Mouse (Mus musculus): ENCODE results near the gene Defa26. TPM values are rescaled to one million over a fixed set of nuclear protein-coding genes. Genes with fewer than 3 reads are reported as not detected.
"Not testable (repeated sequence)": the region's sequence is repeated elsewhere in the genome, so short reads cannot be mapped to it uniquely, and the experiment has no call there.

Defa26 gene
- not detected in 2 replicates for polyA plus RNA-seq (2014; fragmentation: Nextera tagmentation; extraction: Ambion mirVana)

GRCm38 (mm10) chr8:21617883-21618282 lies at the start of gene Defa26:
Defa26 (plus strand) TSS chr8:21618183.
- WGBS (ENCODE audit: insufficient replicate concordance) = no CpG with 5 or more reads among the region's 1 CpGs
- H3K4me3 ChIP-seq (ENCODE audit: low read depth, low read length); H3K27me3 ChIP-seq (ENCODE audit: control insufficient read depth, insufficient read depth, low read length); H3K36me3 ChIP-seq (ENCODE audit: control insufficient read depth, insufficient read depth, low read length); H3K4me2 ChIP-seq; H3K4me1 ChIP-seq (ENCODE audit: control insufficient read depth, insufficient read depth, low read length); H3K9ac ChIP-seq (ENCODE audit: low read depth, low read length); H3K9me3 ChIP-seq (replicated peaks; ENCODE audit: control insufficient read depth, low read length); ATAC-seq (replicated peaks; ENCODE audit: insufficient number of reproducible peaks, low FRiP score, low TSS enrichment); H3K27ac ChIP-seq (ENCODE audit: low read depth, low read length): not testable (repeated sequence)

DNA sequence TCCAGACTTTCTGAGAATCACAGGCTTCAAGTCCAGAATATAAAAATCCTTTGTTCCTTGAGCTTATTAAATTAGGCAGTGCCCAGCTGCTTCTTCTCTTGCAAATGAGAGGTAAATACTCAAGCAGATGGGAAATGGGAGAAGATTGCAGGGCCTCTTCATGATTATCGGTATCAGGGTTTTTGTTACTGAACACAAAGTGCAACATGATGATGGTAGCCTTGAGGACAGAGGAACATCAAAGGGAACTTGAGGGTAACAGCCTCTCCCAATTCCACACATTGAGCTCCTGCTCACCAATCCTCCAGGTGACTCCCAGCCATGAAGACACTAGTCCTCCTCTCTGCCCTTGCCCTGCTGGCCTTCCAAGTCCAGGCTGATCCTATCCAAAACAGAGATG lies 35.3 kb upstream of the Defa26 start, which contains the start of gene Defa28:
Gene Defa28 (plus strand): TSS at position 301 of the 400 bp plus-strand sequence.
- ATAC-seq (replicated peaks; ENCODE audit: insufficient number of reproducible peaks, low FRiP score, low TSS enrichment); H3K27ac ChIP-seq (ENCODE audit: low read depth, low read length); H3K27me3 ChIP-seq (ENCODE audit: control insufficient read depth, insufficient read depth, low read length); H3K36me3 ChIP-seq (ENCODE audit: control insufficient read depth, insufficient read depth, low read length); H3K4me1 ChIP-seq (ENCODE audit: control insufficient read depth, insufficient read depth, low read length); H3K4me3 ChIP-seq (ENCODE audit: low read depth, low read length); H3K4me2 ChIP-seq; H3K9me3 ChIP-seq (replicated peaks; ENCODE audit: control insufficient read depth, low read length); H3K9ac ChIP-seq (ENCODE audit: low read depth, low read length): not testable (repeated sequence)
- no CpG with 5 or more reads among the region's 1 CpGs for WGBS (ENCODE audit: insufficient replicate concordance)

DNA sequence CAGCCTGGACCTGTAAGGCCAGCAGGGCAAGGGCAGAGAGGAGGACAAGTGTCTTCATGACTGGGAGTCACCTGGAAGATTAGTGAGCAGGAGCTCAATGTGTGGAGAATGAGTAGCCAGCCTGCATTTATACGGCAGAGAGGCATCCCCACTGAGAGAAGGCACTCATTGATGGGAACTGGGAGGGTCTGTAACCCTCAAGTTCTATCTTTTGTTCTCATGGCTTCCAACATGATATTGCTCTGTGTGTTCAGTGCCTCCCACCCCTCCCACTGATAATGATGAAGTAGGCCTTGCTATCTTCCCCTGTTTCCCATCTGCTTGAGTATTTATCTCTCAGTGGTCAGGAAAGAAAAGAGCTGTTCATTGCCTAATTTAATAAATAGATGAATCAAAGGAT lies 23.6 kb upstream of the Defa26 start, which contains the start of gene Gm7861:
Gene Gm7861 (minus strand): TSS at position 101 of the 400 bp plus-strand sequence.
- WGBS (ENCODE audit: insufficient replicate concordance) = no CpG with 5 or more reads among the region's 1 CpGs
- not testable (repeated sequence) for H3K36me3 ChIP-seq (ENCODE audit: control insufficient read depth, insufficient read depth, low read length); H3K4me1 ChIP-seq (ENCODE audit: control insufficient read depth, insufficient read depth, low read length); H3K9me3 ChIP-seq (replicated peaks; ENCODE audit: control insufficient read depth, low read length); H3K4me3 ChIP-seq (ENCODE audit: low read depth, low read length); H3K27ac ChIP-seq (ENCODE audit: low read depth, low read length); ATAC-seq (replicated peaks; ENCODE audit: insufficient number of reproducible peaks, low FRiP score, low TSS enrichment); H3K27me3 ChIP-seq (ENCODE audit: control insufficient read depth, insufficient read depth, low read length); H3K9ac ChIP-seq (ENCODE audit: low read depth, low read length); H3K4me2 ChIP-seq

GRCm38 (mm10) chr8:21655480-21655879 lies 37.5 kb downstream of the Defa26 start, which contains the start of gene Defa17:
Defa17 (plus strand) TSS chr8:21655780.
- not testable (repeated sequence) for H3K4me3 ChIP-seq (ENCODE audit: low read depth, low read length); H3K4me1 ChIP-seq (ENCODE audit: control insufficient read depth, insufficient read depth, low read length); H3K36me3 ChIP-seq (ENCODE audit: control insufficient read depth, insufficient read depth, low read length); H3K27me3 ChIP-seq (ENCODE audit: control insufficient read depth, insufficient read depth, low read length); H3K9ac ChIP-seq (ENCODE audit: low read depth, low read length); H3K27ac ChIP-seq (ENCODE audit: low read depth, low read length); H3K4me2 ChIP-seq; H3K9me3 ChIP-seq (replicated peaks; ENCODE audit: control insufficient read depth, low read length); ATAC-seq (replicated peaks; ENCODE audit: insufficient number of reproducible peaks, low FRiP score, low TSS enrichment)
- no CpG with 5 or more reads among the region's 2 CpGs for WGBS (ENCODE audit: insufficient replicate concordance)

DNA sequence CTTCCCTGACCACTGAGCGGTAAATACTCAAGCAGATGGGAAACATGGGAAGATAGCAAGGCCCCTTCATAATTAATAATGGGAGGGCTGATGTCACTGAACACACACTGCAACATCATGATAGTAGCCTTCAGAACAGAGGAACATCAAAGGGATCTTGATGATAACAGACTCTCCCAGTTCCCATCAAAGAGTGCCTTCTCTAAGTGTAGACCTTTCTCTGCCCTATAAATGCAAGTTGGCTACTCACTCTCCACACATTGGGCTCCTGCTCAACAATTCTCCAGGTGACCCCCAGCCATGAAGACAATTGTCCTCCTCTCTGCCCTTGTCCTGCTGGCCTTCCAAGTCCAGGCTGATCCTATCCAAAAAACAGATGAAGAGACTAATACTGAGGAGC lies 47.5 kb downstream of the Defa26 start, which contains the start of gene Defa34:
Gene Defa34 (plus strand): TSS at position 301 of the 400 bp plus-strand sequence.
- not testable (repeated sequence) for H3K27ac ChIP-seq (ENCODE audit: low read depth, low read length); H3K27me3 ChIP-seq (ENCODE audit: control insufficient read depth, insufficient read depth, low read length); H3K4me1 ChIP-seq (ENCODE audit: control insufficient read depth, insufficient read depth, low read length); H3K9ac ChIP-seq (ENCODE audit: low read depth, low read length); H3K9me3 ChIP-seq (replicated peaks; ENCODE audit: control insufficient read depth, low read length); H3K4me3 ChIP-seq (ENCODE audit: low read depth, low read length); H3K36me3 ChIP-seq (ENCODE audit: control insufficient read depth, insufficient read depth, low read length); H3K4me2 ChIP-seq; ATAC-seq (replicated peaks; ENCODE audit: insufficient number of reproducible peaks, low FRiP score, low TSS enrichment)
- WGBS (ENCODE audit: insufficient replicate concordance) = no CpG with 5 or more reads among the region's 1 CpGs

Other genes with a start within 250 kb of the Defa26 start
- not detected in 2 replicates for gene Defa2, start 239.7 kb upstream of the Defa26 start, polyA plus RNA-seq (2014; fragmentation: Nextera tagmentation; extraction: Ambion mirVana)
- not detected in 2 replicates for gene Defa33, start 226.4 kb upstream of the Defa26 start, polyA plus RNA-seq (2014; fragmentation: Nextera tagmentation; extraction: Ambion mirVana)
- not detected in 2 replicates for gene Defa36, start 190.8 kb upstream of the Defa26 start, polyA plus RNA-seq (2014; fragmentation: Nextera tagmentation; extraction: Ambion mirVana)
- not detected in 2 replicates for gene Gm7849, start 161.6 kb upstream of the Defa26 start, polyA plus RNA-seq (2014; fragmentation: Nextera tagmentation; extraction: Ambion mirVana)
- not detected in 2 replicates for gene Defa20, start 108.9 kb upstream of the Defa26 start, polyA plus RNA-seq (2014; fragmentation: Nextera tagmentation; extraction: Ambion mirVana)
- gene Defa32, start 89.2 kb upstream of the Defa26 start, polyA plus RNA-seq (2014; fragmentation: Nextera tagmentation; extraction: Ambion mirVana) = not detected in 2 replicates
- gene Defa37, start 52.8 kb upstream of the Defa26 start, polyA plus RNA-seq (2014; fragmentation: Nextera tagmentation; extraction: Ambion mirVana) = not detected in 2 replicates
- gene Defa28, start 35.2 kb upstream of the Defa26 start, polyA plus RNA-seq (2014; fragmentation: Nextera tagmentation; extraction: Ambion mirVana) = not detected in 2 replicates
- gene Gm7861, start 23.7 kb upstream of the Defa26 start, polyA plus RNA-seq (2014; fragmentation: Nextera tagmentation; extraction: Ambion mirVana) = not detected in 2 replicates
- not detected in 2 replicates for gene Defa17, start 37.6 kb downstream of the Defa26 start, polyA plus RNA-seq (2014; fragmentation: Nextera tagmentation; extraction: Ambion mirVana)
- not detected in 2 replicates for gene Defa34, start 47.6 kb downstream of the Defa26 start, polyA plus RNA-seq (2014; fragmentation: Nextera tagmentation; extraction: Ambion mirVana)
- not detected in 2 replicates for gene AY761184, start 85.5 kb downstream of the Defa26 start, polyA plus RNA-seq (2014; fragmentation: Nextera tagmentation; extraction: Ambion mirVana)
- gene Defa24, start 116.3 kb downstream of the Defa26 start, polyA plus RNA-seq (2014; fragmentation: Nextera tagmentation; extraction: Ambion mirVana) = not detected in 2 replicates
- not detected in 2 replicates for gene Defb50, start 205.4 kb downstream of the Defa26 start, polyA plus RNA-seq (2014; fragmentation: Nextera tagmentation; extraction: Ambion mirVana)
- not detected in 2 replicates for gene Defb2, start 221.7 kb downstream of the Defa26 start, polyA plus RNA-seq (2014; fragmentation: Nextera tagmentation; extraction: Ambion mirVana)
- gene Defb10, start 240.7 kb downstream of the Defa26 start, polyA plus RNA-seq (2014; fragmentation: Nextera tagmentation; extraction: Ambion mirVana) = not detected in 2 replicates